Mouse (Mus musculus) limb, embryonic 15.5 days (tissue): ENCODE measurements around the gene Rpl19. TPM values are rescaled to one million over a fixed set of nuclear protein-coding genes. Genes with fewer than 3 reads are reported as not detected.

Experiments used
- ATAC-seq: fragments of 200-750 bp; cut with Nextera tagmentation; 2 replicates; pipeline ENCODE4 v1.8.0; 2017; ENCODE audit warnings: low read depth, moderate TSS enrichment; ENCODE audit not compliant: insufficient number of reproducible peaks, low FRiP score, low TSS enrichment
- H3K27ac ChIP-seq: fragments of 300-500 bp; sonication (generic); 2 replicates; pipeline ENCODE4 v1.5.1; 2015; ENCODE audit warnings: moderate library complexity, mild to moderate bottlenecking, inconsistent platforms
- H3K27me3 ChIP-seq: fragments of 300-500 bp; sonication (generic); 2 replicates; pipeline ENCODE4 v1.6.1; 2015; ENCODE audit warnings: inconsistent platforms
- H3K36me3 ChIP-seq: fragments of 300-500 bp; sonication (generic); 2 replicates; pipeline ENCODE4 v1.6.1; 2015; ENCODE audit warnings: inconsistent platforms
- H3K4me1 ChIP-seq: fragments of 300-500 bp; sonication (generic); 2 replicates; pipeline ENCODE4 v1.6.1; 2015; ENCODE audit warnings: inconsistent platforms
- H3K4me2 ChIP-seq: fragments of 300-500 bp; sonication (generic); 2 replicates; pipeline ENCODE4 v1.6.1; 2015; ENCODE audit warnings: mild to moderate bottlenecking, inconsistent platforms
- H3K4me3 ChIP-seq: fragments of 300-500 bp; sonication (generic); 2 replicates; pipeline ENCODE4 v1.5.1; 2015; ENCODE audit warnings: mild to moderate bottlenecking, inconsistent platforms
- H3K9ac ChIP-seq: fragments of 300-500 bp; sonication (generic); 2 replicates; pipeline ENCODE4 v1.6.1; 2015; ENCODE audit warnings: inconsistent platforms
- H3K9me3 ChIP-seq: fragments of 300-500 bp; sonication (generic); 2 replicates; pipeline ENCODE4 v1.6.1; 2016; ENCODE audit warnings: inconsistent platforms
- WGBS: fragments of 180-500 bp; shearing (Covaris S2); methylation state at CpG from one replicate; pipeline ENCODE4 v1.1.7; 2015; 5-methylcytosine and 5-hydroxymethylcytosine counted together
- polyA plus RNA-seq: library from polyadenylated mRNA; unstranded; fragments of >200 nt; fragmentation: Nextera tagmentation; extraction: Ambion mirVana; gene quantifications from 2 replicates; pipeline ENCODE4 v1.2.1, GENCODE M21; 2015

Rpl19 gene
- polyA plus RNA-seq, 1 experiment from 2014 or later = 1,062 TPM

- Histone ChIP-seq H3K36me3 (peaks cover 24% of the 10 kb centered on the region), H3K9ac (no peak overlapping the region), H3K4me1 (peaks cover 46% of the 10 kb centered on the region), H3K4me3 (no peak overlapping the region), H3K27ac (no peak overlapping the region), H3K9me3 (no peaks in the 10 kb centered on the region), H3K4me2 (no peak overlapping the region), H3K27me3 (peaks cover 9% of the 10 kb centered on the region)
- no peak for ATAC-seq
- 29% methylated on average over 11 of the region's 11 CpGs for WGBS
These were observed 25.1 kb upstream of the Rpl19 start for GRCm38 (mm10) chr11:98001351-98001824.

- H3K27ac ChIP-seq = no peak overlapping the region
- peaks cover 9% of the 10 kb centered on the region for H3K27me3 ChIP-seq
- no peak overlapping the region for H3K9ac ChIP-seq
These were observed 24.5 kb upstream of the Rpl19 start for GRCm38 (mm10) chr11:98001986-98002385.

GRCm38 (mm10) chr11:98002627-98003026 is 23.9 kb upstream of the Rpl19 start:
- H3K4me3 ChIP-seq = peak overlapping the region; percentile 10; the same call in 1 of the 2 replicates
- peaks cover 46% of the 10 kb centered on the region for H3K4me1 ChIP-seq
- peaks cover 9% of the 10 kb centered on the region for H3K27me3 ChIP-seq
- peaks cover 31% of the 10 kb centered on the region for H3K36me3 ChIP-seq
- no peak overlapping the region for H3K27ac ChIP-seq
- ATAC-seq = no peak
- 16% methylated on average over 12 of the region's 12 CpGs for WGBS
- no peaks in the 10 kb centered on the region for H3K9me3 ChIP-seq
- no peak overlapping the region for H3K9ac ChIP-seq
- H3K4me2 ChIP-seq = peak overlapping the region; percentile 25; the same call in 1 of the 2 replicates

More at GRCm38 (mm10) chr11:98001986-98002385, 24.5 kb upstream of the Rpl19 start:
- Histone ChIP-seq H3K4me2 (no peak overlapping the region), H3K9me3 (no peaks in the 10 kb centered on the region), H3K4me3 (no peak overlapping the region), H3K36me3 (peaks cover 26% of the 10 kb centered on the region), H3K4me1 (peaks cover 46% of the 10 kb centered on the region)
- 57% methylated on average over 6 of the region's 6 CpGs for WGBS
- ATAC-seq = no peak

DNA sequence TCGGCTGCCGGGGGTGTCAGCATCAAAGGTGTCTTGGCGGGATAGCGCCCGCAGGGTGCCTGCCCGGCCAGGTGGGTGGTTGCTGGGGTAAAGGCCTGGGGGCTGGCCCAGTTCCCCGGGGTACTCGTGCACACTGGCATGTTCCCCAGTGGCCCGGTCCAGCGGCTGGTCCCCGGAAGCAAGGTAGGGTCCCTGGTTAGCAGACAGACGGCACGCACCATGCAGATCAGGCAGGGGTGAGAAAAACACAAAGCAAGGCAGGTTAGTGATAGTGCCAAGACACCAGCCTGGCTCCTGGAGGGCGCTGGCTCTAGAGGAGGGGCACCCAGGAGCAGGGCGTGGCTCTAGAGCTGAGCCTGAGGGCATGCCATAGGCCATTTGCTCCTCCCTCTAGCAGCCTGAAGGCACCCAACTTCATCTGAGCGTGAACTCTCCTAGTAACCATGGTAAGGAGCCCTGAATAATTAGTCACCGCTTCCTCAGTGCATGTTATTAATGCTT is 23.3 kb upstream of the Rpl19 start:
- peak overlapping the region; percentile 25; the same call in 1 of the 2 replicates for H3K4me2 ChIP-seq
- peaks cover 46% of the 10 kb centered on the region for H3K4me1 ChIP-seq
- WGBS = 39% methylated on average over 17 of the region's 17 CpGs
- peak overlapping the region; percentile 10; the same call in 1 of the 2 replicates for H3K4me3 ChIP-seq
- no peak overlapping the region for H3K27ac ChIP-seq
- peaks cover 37% of the 10 kb centered on the region for H3K36me3 ChIP-seq
- peaks cover 9% of the 10 kb centered on the region for H3K27me3 ChIP-seq
- ATAC-seq = no peak
- H3K9ac ChIP-seq = no peak overlapping the region
- no peaks in the 10 kb centered on the region for H3K9me3 ChIP-seq

- 52% methylated on average over 8 of the region's 8 CpGs for WGBS
- Histone ChIP-seq H3K9me3 (no peaks in the 10 kb centered on the region), H3K9ac (no peak overlapping the region), H3K4me2 (no peak overlapping the region), H3K4me3 (no peak overlapping the region), H3K4me1 (peaks cover 44% of the 10 kb centered on the region), H3K36me3 (peaks cover 45% of the 10 kb centered on the region), H3K27ac (peak overlapping the region; percentile 4; the same call in 1 of the 2 replicates), H3K27me3 (peaks cover 9% of the 10 kb centered on the region)
- ATAC-seq = no peak
These were observed 22.3 kb upstream of the Rpl19 start for GRCm38 (mm10) chr11:98004161-98004560.

GRCm38 (mm10) chr11:98005076-98005475 is 21.4 kb upstream of the Rpl19 start:
- ATAC-seq = no peak
- Histone ChIP-seq H3K4me1 (peaks cover 36% of the 10 kb centered on the region), H3K4me3 (no peak overlapping the region), H3K9me3 (no peaks in the 10 kb centered on the region), H3K4me2 (no peak overlapping the region), H3K9ac (no peak overlapping the region), H3K36me3 (peaks cover 54% of the 10 kb centered on the region), H3K27me3 (peaks cover 9% of the 10 kb centered on the region), H3K27ac (no peak overlapping the region)
- WGBS = 47% methylated on average over 13 of the region's 13 CpGs

GRCm38 (mm10) chr11:98005686-98006085 is 20.8 kb upstream of the Rpl19 start:
- Histone ChIP-seq H3K9me3 (no peaks in the 10 kb centered on the region), H3K4me1 (peaks cover 33% of the 10 kb centered on the region), H3K4me2 (no peak overlapping the region), H3K4me3 (no peak overlapping the region), H3K27ac (peak overlapping the region; percentile 50), H3K9ac (no peak overlapping the region), H3K36me3 (peaks cover 60% of the 10 kb centered on the region), H3K27me3 (peaks cover 9% of the 10 kb centered on the region)
- 69% methylated on average over 10 of the region's 10 CpGs for WGBS
- ATAC-seq = no peak

DNA sequence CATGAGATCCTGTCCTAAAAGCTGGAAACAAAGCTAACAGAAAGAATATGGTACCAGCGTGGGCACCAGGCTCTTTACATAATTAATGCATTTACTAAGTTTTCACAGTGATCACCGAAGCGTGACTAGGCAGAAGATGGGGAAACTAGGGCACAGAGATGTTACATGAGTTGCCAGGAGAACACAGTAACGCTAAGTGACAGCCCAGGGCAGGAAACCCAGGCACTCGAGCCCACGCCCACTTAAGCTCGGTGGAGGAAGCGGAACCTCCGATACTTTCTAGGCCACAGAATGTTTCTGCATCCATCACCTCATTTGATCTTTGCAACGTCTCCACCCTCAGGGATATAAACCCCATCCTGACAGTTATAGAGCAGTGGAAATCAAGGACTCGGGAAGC is 18.4 kb upstream of the Rpl19 start:
- no peaks in the 10 kb centered on the region for H3K27me3 ChIP-seq

DNA sequence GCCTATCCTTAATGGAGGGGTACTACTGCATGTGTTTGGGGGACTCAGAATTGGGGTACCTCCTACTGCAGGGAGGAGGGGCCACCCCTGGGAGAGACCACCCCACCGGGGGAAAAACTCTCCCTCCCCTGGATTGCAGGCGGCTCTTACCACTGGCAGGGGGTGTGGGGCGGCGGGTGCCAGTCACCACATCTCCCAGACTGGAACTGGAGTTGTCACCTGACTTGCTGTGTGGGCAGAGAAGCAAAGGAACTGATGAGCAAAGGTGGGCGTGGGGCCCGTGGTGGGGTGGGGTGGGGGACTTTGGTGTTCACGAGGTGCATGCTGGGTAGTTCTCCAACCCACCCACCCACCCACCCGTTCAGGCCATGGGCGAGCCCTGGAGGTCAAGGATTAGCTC is 14.8 kb upstream of the Rpl19 start:
- H3K9ac ChIP-seq = no peak overlapping the region
- no peak for ATAC-seq
- no peak overlapping the region for H3K27ac ChIP-seq

More for the DNA sequence above, 18.4 kb upstream of the Rpl19 start:
- ATAC-seq = no peak
- Histone ChIP-seq H3K36me3 (peaks cover 69% of the 10 kb centered on the region), H3K9ac (no peak overlapping the region), H3K9me3 (no peaks in the 10 kb centered on the region), H3K4me3 (no peak overlapping the region), H3K27ac (no peak overlapping the region), H3K4me1 (peaks cover 16% of the 10 kb centered on the region), H3K4me2 (no peak overlapping the region)
- WGBS = 73% methylated on average over 11 of the region's 11 CpGs

DNA sequence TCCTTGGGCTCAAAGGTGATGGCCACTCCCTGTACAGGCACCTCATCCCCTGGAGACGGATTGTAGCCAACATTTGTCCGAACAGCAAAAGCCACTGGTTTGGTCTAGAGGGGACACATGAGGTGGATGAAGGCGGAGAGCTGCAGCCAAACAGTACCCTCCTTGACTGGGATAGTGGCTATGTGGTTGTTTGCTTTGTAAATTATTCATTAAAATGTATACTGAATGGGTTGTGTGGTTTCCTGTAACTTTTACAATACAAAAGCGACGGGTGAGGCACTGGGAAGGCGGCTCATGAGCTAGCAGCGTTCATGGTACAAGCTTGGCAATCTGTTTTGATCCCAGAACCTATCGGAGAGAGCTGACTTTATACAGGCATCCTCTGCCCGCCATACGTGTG is 13.7 kb upstream of the Rpl19 start:
- Histone ChIP-seq H3K27ac (no peak overlapping the region), H3K27me3 (no peaks in the 10 kb centered on the region), H3K4me2 (no peak overlapping the region), H3K9ac (no peak overlapping the region), H3K4me1 (no peaks in the 10 kb centered on the region; the same call in 1 of the 2 replicates), H3K4me3 (no peak overlapping the region), H3K36me3 (peaks cover 77% of the 10 kb centered on the region), H3K9me3 (no peaks in the 10 kb centered on the region)
- no peak for ATAC-seq
- WGBS = 78% methylated on average over 10 of the region's 10 CpGs

More for the DNA sequence above, 14.8 kb upstream of the Rpl19 start:
- peaks cover 76% of the 10 kb centered on the region for H3K36me3 ChIP-seq
- no peaks in the 10 kb centered on the region for H3K9me3 ChIP-seq
- no peaks in the 10 kb centered on the region for H3K4me1 ChIP-seq
- no peak overlapping the region for H3K4me3 ChIP-seq
- WGBS = 49% methylated on average over 9 of the region's 9 CpGs
- H3K4me2 ChIP-seq = no peak overlapping the region
- no peaks in the 10 kb centered on the region for H3K27me3 ChIP-seq

GRCm38 (mm10) chr11:98016177-98016576 is 10.3 kb upstream of the Rpl19 start:
- ATAC-seq = no peak
- H3K4me3 ChIP-seq = no peak overlapping the region
- H3K9me3 ChIP-seq = no peaks in the 10 kb centered on the region
- WGBS = 96% methylated on average over 5 of the region's 5 CpGs
- peaks cover 55% of the 10 kb centered on the region for H3K36me3 ChIP-seq
- no peaks in the 10 kb centered on the region for H3K27me3 ChIP-seq
- H3K9ac ChIP-seq = no peak overlapping the region
- no peak overlapping the region for H3K4me2 ChIP-seq
- no peak overlapping the region for H3K27ac ChIP-seq
- peaks cover 25% of the 10 kb centered on the region for H3K4me1 ChIP-seq

DNA sequence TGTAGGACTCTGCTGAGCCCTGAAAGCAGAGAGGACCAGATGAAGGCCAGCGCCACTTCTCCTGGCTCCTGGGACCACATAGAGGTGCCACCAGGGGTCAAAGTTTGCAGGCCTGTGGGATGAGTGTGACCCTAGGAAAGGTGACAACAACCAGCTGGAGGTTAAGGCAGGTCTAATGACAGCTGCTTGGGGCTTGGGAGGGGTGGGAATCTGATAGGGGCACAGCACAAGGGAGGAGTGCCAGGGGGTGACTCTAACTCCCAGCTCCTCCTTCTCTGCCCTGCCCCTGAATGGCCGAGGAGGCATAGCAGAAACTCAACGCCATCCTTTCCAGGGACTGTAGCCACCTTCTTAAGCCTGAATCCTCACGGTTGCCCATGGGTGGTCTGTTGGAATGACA is 9.7 kb upstream of the Rpl19 start:
- Histone ChIP-seq H3K4me1 (peaks cover 32% of the 10 kb centered on the region), H3K4me2 (no peak overlapping the region), H3K9ac (no peak overlapping the region), H3K9me3 (no peaks in the 10 kb centered on the region), H3K4me3 (no peak overlapping the region), H3K36me3 (peaks cover 55% of the 10 kb centered on the region), H3K27me3 (no peaks in the 10 kb centered on the region), H3K27ac (no peak overlapping the region)
- WGBS = 61% methylated on average over 4 of the region's 4 CpGs
- ATAC-seq = no peak
